Mouse (Mus musculus) cerebellum, adult 9-11 months (tissue): ENCODE data around the gene Psmc3.
A peak's percentile ranks its signal among the peaks of the same experiment; 100 is the strongest.
"Not testable (repeated sequence)": the region's sequence is repeated elsewhere in the genome, so short reads cannot be mapped to it uniquely, and the experiment has no call there.

Experiments used
- DNase-seq: peaks from one replicate; pipeline ENCODE4 v3.0.0; 2022

Psmc3 gene

GRCm38 (mm10) chr2:91053934-91054382 lies at the start of gene Psmc3:
Psmc3 (plus strand) TSS chr2:91054009.
- peak; percentile 97 for DNase-seq

DNA sequence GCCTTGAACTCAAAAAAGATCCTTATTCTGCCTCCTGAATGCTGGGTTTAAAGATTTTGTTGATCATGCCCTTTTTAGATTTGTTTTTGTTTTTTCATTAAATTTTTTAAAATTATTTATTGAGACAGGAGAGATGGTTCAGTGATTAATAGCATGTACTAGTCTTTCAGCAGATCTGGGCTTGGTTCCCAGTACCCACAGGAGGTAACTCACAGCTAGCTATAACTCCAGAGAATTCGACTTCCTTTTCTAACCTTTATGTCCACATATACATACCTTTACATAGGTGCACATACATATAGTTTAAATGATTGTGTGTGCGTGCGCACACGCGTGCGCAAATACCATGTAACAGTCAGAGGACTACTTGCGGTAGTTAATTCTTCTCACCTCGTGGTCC lies 45.3 kb upstream of the Psmc3 start:
- DNase-seq: peak; percentile 38

GRCm38 (mm10) chr2:91013881-91014280 lies 39.9 kb upstream of the Psmc3 start:
- no peak for DNase-seq

DNA sequence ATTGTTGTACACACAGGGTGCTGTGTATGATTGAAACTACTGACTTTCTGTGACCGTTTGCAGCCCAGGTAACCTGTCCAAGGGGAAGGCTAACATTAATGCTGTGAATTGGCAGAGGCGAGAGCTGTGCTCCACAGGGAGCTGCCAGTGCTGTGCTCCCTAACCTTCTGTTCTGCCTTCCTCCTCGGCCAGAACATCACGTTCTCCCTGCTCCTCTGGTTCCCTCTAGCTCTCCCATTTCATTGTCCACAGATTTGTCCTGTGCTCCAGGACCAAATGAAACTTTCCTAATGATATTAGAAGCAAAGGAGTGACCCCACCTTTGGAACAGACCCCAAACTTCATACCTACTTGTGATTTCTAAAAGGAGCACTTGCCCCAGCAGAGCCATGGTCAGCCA lies 38.4 kb upstream of the Psmc3 start:
- DNase-seq: peak; percentile 89

DNA sequence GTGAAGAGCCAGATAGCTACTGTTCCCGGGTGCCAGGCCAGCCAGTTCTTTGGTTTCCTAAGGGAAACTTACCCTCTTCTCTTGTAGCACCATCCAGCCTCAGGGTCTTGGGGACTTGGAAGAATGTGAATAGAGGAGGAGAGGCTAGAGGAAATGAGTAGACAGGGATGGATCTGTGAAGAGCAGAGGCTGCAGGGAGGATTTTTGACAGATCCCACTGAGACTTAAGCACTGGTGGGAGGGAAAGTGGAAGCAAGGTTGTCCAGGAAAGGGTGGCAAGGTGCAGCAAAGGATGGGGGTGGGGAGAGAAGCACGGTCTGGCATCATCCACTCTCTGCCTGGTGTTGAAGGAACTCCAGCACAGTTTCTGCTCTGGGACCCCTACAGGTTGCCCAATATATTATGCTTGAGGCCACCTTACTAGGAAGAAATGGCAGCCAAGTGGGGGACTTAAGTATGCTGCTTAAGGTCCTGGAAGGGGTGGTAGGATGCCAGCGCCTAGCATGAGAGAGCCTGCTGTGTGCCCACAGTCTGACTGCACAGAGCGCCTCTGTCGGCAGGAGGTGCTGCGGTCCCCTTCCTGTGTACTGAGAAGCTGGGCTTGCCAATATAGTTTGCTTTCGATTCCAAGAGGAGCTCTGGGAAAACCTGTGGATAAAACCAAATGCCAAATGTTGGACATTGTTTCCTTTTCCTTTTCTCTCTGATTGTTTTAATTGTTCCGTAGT lies 35.6 kb upstream of the Psmc3 start:
- DNase-seq: peak; percentile 69

GRCm38 (mm10) chr2:91019911-91020310 lies 33.9 kb upstream of the Psmc3 start:
- DNase-seq: no peak

DNA sequence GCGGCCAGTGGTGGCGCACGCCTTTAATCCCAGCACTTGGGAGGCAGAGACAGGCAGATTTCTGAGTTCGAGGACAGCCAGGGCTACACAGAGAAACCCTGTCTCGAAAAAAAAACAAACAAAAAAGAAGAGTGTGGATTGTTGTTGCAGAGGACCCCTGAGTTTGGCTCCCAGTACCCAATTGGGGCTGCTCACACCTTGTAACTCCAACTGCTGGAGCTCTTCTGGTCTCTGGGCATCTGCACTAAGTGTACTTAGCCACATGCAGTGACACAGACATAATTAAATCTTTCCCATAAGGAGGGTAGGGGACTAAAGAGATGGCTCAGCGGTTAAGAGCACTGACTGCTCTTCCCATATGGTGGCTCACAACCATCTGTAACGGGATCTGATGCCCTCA lies 31.5 kb upstream of the Psmc3 start:
- not testable (repeated sequence) for DNase-seq

DNA sequence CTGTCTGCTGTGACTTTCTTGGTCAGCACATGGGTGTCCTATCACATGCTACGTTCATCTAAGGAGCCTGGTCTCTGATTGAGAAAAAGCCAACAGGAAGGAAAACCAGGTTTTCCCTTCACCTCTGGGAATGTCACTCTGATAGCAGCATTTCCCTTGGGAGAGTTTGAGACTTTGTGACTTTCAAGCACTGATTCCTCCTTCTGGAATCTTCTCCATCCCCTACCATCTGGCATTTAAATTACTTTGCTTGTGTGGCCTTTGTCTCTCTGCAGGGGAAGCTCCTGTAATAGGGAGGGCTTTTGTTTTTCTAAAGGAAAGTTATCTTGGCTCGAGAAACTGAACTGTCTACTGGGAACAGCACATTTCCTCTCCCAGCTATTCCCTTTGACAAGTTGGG lies 30.7 kb upstream of the Psmc3 start:
- no peak for DNase-seq

DNA sequence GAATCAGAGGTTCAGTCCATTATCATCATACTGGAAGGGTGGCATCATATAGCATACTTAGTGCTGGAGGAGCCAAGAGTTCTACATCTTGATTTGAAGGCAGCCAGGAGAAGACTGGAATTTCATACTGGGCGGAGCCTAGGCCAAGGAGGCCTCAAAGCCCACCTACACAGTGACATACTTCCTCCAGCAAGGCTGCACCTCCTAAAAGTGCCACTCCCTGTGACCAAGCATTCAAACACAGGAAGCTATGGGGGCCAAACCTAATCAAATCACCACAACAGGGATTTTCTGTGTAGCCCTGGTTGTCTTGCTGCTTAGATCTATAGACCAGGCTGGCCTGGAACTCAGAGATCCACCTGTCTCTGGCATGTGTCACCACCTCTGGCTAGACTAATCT lies 29.9 kb upstream of the Psmc3 start:
- DNase-seq: no peak

GRCm38 (mm10) chr2:91025081-91025516 lies 28.7 kb upstream of the Psmc3 start:
- DNase-seq: no peak

GRCm38 (mm10) chr2:91026491-91026890 lies 27.3 kb upstream of the Psmc3 start:
- no peak for DNase-seq

DNA sequence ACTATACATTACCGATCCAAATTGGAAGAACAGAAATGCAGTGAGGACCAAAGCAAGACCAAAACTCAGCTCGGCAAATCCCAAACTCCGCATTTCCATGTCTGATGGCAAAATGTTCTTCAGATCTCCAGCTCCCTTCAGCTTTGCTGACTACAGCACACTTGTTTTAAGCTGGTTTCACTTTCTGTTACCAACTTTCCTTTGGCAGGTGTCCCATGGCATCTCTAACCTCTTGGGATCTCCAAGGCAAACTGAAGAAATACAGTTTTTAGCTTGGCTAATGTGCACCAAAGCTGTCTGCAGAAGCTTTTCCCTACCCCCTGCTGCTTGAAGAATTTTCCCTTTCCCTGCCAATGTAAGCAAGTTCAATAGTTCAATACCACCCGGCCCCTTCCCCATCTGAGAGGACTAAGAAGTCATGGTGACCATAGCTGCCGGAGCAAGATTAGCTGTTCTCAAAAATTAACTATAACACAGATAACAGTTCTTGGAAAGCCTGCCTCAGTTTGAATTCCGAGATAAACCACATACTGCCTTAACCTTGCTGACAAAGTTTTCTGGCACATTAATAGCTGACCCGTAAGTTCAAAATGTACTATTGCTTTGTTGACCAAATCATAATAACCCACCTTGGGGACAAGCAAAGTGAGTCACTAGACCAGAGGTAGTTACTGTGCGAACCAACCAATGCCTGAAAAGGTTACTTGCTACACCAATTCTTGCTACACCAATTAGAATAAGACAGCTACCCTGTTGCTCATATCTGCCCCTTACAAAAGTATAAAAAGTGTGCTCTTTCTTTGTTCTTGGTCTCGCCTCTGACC lies 26.2 kb upstream of the Psmc3 start:
- DNase-seq: no peak

DNA sequence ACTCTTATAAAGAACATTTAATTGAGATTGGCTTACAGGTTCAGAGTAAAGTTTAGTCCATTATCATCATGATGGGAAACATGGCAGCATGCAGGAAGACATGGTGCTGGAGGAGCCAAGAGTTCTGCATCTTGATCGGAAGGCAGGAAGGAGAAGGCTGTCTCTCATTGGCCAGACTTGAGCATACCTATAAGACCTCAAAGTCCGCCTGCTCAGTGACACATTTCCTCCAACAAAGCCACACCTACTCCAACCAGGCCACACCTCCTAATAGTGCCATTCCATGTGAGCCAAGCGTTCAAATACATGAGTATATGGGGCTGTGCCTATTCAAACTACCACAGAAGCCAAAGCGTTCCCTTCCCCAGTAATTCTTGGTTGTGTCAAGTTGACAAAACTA lies 22.6 kb upstream of the Psmc3 start:
- DNase-seq: no peak

DNA sequence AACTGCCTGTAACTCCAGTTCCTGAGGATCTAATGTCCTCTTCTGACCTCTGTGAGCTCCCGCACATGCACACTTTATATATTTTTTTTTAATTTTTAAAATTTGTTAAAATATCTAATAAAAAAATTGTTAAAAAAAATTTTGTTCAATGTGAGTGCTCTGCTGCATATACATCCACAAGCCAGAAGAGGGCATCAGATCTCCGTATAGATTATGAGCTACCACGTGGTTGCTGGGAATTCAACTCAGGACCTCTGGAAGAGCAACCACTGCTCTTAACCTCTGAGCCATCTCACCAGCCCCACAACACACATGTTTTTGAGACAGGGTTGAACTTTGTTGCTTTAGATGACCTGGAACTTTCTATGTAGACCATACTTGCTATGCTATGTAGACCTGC lies 20.8 kb upstream of the Psmc3 start:
- no peak for DNase-seq

DNA sequence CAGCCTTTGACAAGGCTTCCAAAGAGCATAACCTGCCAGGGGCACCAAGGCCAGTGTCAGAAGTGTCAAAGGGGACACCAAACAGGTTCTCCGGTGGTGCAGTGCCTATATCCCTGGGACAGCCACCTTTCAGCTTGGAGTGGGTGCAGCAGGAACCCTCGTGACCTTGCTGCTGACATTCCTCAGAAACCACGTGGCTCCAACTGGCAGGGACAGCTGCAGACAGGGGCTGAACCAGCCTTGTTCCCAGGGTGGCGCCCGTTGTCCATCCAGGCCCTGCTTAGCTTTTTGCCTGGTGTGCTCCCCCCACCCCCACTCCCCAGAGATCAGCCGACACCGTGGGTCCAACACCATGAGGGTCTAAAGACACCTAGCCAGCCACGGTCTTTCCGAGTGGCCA lies 18.4 kb upstream of the Psmc3 start, which contains the start of gene Rapsn:
Gene Rapsn, plus strand, starts transcription at position 236 of the 400 bp plus-strand sequence.
- DNase-seq: no peak

DNA sequence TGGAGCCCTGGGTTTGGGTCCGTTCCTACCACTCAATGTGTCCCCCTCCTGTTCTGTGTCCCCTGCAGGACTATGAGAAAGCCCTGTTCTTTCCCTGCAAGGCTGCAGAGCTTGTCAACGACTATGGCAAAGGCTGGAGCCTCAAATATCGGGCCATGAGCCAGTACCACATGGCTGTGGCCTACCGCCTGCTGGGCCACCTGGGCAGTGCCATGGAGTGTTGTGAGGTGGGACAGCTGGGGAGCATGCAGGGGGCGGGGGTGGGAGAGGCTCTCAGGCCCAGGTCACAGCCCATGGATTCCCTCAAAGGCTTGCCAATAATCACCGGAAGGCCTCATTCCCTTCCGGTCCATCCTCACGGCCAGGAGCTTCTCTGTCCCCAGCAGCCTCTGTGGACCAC lies 12.0 kb upstream of the Psmc3 start:
- no peak for DNase-seq

GRCm38 (mm10) chr2:91042651-91043398 lies 11.0 kb upstream of the Psmc3 start:
- no peak for DNase-seq

DNA sequence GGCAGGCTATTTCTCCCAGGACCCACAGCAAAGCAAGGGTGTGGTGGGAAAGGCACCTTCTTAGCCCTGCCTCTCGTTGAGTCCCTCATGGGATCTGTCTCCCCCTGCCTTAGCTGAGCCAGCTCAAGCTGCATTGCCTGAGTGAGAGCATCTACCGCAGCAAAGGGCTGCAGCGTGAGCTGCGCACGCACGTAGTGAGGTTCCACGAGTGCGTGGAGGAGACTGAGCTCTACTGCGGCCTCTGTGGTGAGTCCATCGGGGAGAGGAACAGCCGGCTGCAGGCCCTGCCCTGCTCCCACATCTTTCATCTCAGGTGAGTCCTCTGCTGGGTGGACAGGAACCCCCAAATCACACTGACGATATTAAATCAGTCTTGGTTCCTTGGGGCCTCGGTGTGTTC lies 9.1 kb upstream of the Psmc3 start:
- no peak for DNase-seq

- DNase-seq: not testable (repeated sequence)
These were observed 8.0 kb upstream of the Psmc3 start for GRCm38 (mm10) chr2:91045805-91046204.

DNA sequence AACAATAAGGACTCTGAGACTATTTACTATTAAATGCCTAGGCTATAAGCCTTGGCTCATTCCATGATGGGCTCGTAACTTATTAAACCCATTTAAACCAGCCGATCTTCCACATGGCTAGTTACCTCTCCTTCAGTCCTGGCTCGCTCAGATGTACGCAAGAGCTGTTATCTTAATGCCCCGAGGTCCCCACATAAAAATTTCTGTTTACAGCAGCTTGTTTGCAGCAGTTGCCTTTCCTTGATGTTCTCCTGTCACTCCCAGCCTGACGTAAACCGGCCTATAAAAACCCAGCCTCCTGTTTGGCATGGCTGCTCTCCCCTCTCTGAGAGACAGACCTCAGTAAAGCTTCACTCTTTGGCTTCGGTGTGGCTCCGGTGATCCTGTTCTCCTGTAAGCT lies 6.5 kb upstream of the Psmc3 start:
- no peak for DNase-seq

GRCm38 (mm10) chr2:91051917-91052316 lies 1.9 kb upstream of the Psmc3 start:
- DNase-seq: no peak

DNA sequence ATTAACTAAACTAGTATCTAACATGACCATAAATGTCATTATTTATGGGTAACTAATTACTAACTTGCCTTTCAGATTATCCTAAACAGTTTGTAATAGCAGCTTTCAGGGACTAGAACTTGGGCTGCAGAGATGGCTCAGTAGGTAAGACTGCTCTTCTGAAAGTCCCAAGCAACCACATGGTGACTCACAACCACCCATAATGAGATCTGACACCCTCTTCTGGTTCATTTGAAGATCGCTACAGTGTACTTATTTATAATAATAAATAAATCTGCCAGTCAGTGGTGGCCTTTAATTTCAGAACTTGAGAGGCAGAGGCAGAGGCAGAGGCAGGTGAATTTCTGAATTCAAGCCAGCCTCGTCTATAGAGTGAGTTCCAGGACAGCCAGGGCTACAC lies 1.1 kb upstream of the Psmc3 start:
- no peak for DNase-seq

DNA sequence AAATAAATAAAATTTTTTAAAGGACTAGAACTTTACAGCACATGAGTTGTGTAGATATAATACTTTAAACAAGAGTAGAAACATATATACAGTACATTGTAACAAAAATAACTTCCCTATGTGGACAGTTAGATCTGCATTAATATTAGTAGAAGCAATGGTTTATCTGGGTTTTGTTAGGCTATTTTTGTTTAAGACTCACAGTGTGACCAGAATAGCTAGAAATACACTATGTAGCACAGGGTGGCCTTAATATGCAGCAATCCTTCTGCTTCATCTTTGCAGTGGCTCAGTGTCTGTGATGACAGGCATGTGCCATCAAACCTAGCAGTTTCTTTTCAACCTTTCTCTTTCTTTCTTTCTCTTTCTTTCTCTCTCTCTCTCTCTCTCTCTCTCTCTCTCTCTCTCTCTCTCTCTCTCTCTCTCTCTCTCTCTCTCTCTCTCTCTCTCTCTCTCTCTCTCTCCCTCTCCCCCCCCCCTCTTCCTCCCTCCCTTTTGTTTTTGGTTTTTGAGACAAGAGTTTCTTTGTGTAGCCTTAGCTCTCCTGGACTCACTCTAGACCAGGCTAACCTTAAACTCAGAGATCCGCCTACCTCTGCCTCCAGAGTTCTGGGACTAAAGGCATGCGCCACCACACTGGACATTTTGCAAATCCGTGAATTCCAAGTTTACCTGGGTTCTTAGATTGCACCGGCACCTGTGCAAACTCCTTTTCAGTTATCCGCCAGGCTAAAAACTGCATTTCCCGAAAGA lies 452 bp upstream of the Psmc3 start:
- no peak for DNase-seq
